Mouse (Mus musculus) c-Kit-positive CD71-negative TER-119-negative erythroid progenitor cells, embryonic 14.5 days (primary cell): ENCODE results near the gene Fbxw15.
"Not testable (repeated sequence)": the region's sequence is repeated elsewhere in the genome, so short reads cannot be mapped to it uniquely, and the experiment has no call there.

Source experiments
- DNase-seq: peaks from one replicate; pipeline ENCODE4 v3.0.0-alpha.2; 2013; ENCODE audit warnings: low read depth

Gene Fbxw15

GRCm38 (mm10) chr9:109568162-109568561, at the start of gene Fbxw15:
Fbxw15 (minus strand) TSS chr9:109568262.
- not testable (repeated sequence) for DNase-seq

- peak; percentile 3 for DNase-seq
Measured at GRCm38 (mm10) chr9:109606837-109607236, 38.8 kb upstream of the Fbxw15 start.

- not testable (repeated sequence) for DNase-seq
Measured at GRCm38 (mm10) chr9:109602128-109602527, 34.1 kb upstream of the Fbxw15 start.

GRCm38 (mm10) chr9:109597226-109597625, 29.2 kb upstream of the Fbxw15 start:
- DNase-seq: no peak

- no peak for DNase-seq
Measured at GRCm38 (mm10) chr9:109594866-109595265, 26.8 kb upstream of the Fbxw15 start.

- no peak for DNase-seq
Measured at GRCm38 (mm10) chr9:109565546-109565945, 2.5 kb downstream of the Fbxw15 start.

- DNase-seq: not testable (repeated sequence)
Measured at GRCm38 (mm10) chr9:109562106-109562505, 6.0 kb downstream of the Fbxw15 start.

GRCm38 (mm10) chr9:109552483-109552882, 15.6 kb downstream of the Fbxw15 start:
- DNase-seq: no peak

GRCm38 (mm10) chr9:109549666-109550065, 18.4 kb downstream of the Fbxw15 start:
- not testable (repeated sequence) for DNase-seq

GRCm38 (mm10) chr9:109523385-109524064, 44.5 kb downstream of the Fbxw15 start:
- DNase-seq: no peak
